Mouse (Mus musculus) heart, postnatal 36 days (tissue): ENCODE measurements at regions not wholly inside any gene's neighbourhood (a gene's known extent, or its start where the extent isn't known, plus 50 kb on each side); places are given as distances from the start of the nearest gene placed in this dataset.

Experiments used
- DNase-seq, 2 experiments: peaks; one replicate each; pipeline ENCODE4 v3.0.0; 2021 to 2022
- intact Hi-C: fragments of 180-260 bp; cut with DNase I; formaldehyde crosslinking; loops from one replicate; pipeline ENCODE4 v1.15.1; 2025

DNA sequence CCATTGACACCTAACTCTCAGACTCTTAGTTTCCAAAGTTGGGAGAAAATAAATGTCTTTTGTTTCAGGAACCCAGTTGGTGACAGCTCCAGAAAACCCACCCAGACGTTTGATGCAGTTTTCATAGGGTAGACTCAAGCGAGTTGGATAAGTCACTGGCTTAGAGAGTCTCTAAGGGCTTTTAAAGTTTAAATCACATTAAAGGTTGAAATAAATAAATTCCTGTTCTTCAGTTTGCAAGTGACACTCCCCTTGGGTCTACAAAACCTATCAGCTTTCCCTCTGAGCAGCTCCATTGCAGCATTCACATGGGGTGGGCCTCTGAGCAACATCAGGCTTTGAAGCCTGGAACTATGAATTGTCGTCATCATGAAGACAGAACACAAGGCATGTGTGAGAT, 69.9 kb upstream of the Gdf10 start:
- no peak for DNase-seq
- intact Hi-C loops = no loop called here

DNA sequence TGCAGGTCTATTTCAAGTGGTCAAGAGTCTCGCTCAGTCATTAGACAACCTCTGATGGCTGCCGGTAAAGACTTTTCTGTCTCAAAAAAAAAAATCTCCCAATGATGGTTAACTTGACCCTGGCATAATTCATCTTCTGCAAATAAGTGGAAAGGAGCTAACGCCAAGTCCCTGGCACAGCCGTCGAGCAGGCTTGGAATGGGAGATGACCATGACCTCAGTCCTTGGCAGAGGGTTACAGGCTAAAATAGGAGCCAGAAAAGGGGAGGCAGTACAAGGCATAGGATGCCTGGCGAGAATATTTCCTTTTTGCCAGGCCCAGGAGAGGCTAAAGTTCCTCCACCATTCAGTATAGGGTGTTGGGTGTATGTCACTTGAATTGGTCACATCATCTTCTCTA, 69.2 kb upstream of the Gdf10 start:
- intact Hi-C loops = no loop called here
- DNase-seq = no peak

DNA sequence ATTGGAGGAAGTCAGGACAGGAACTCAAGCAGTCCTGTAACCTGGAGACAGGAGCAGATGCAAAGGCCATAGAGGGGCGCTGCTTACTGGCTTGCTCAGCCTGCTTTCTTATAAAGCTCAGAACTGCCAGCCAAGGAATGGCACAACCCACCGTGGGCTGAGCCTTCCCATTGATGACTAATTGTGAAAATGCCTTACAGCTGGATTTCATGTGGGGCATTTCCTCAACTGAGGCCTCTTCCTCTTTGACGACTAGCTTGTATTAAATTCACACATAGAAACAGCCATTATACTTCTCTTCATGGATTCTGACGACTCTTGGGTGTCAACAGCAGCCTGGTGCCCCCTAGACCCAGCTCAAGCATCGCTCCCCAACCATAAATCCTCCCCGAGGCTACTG, 66.4 kb upstream of the Gdf10 start:
- intact Hi-C loops = no loop called here
- no peak for DNase-seq

DNA sequence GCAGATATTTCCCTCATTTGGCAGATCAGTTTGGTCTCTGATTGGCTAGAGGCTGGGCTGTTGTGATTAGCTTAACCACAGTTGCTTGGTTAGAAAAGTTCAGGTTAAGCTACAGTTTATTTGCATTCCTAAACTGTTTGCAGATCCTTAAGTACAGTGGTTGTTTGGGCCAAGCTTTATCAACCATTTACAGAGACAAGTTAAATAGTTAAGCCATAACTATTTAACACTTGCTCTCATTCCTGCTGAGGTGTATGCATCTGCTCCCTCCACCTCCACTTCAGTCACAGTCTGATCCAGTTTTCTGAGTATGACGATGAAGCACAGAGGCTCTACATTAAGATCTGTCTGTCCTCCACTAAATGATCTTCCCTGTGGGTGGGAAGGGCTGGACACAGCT, 58.6 kb upstream of the Gdf10 start:
- intact Hi-C loops = no loop called here
- DNase-seq = no peak

DNA sequence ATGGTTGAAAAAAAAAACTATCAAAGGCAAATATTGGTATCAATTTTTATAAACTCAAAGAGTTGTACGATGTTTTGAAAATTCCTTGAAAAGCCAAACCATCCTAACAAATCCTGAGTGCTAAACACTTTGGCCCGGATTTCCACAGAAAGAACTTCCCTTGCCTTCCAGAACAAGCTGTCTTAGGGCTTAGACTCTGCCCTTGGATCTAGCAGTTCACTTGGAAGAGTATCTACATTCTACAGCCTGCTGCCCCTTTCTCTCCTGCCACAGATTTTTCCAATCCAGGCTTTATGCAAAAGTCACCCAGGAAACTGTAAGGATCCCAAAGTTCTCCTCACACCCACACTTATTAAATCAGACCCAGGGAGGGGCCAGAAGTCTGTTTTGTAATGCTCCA, 57.6 kb upstream of the Gdf10 start:
- no peak for DNase-seq
- intact Hi-C loops = no loop called here

DNA sequence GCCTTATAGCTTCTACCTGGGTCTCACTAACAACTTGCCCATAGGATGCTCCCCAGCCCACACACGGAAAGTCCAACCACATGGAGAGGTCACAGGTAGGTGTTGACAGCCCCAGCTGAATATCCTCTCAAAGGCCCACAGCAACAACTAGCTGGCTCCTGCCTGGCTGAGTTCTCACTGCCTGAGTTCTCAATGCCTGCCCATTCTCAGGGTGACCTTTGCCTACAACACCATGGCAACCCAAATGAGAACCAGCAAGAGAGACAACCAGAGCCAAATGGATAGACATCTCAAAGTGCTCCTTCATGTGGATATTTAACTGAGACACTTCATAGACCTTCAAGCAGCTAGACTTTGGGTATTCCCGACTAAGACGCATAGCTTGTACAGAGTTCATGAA, 55.7 kb upstream of the Gdf10 start:
- intact Hi-C loops = no loop called here

More for the DNA sequence above, 55.7 kb upstream of the Gdf10 start:
- DNase-seq = no peak
